Mouse (Mus musculus) left cerebral cortex, postnatal 4 days (tissue): Measurements from ENCODE around the gene Snapc4. TPM values are rescaled to one million over a fixed set of nuclear protein-coding genes. Genes with fewer than 3 reads are reported as not detected.

ENCODE experiments used
- DNase-seq: peaks from one replicate; pipeline ENCODE4 v3.0.0-alpha.2; 2022
- intact Hi-C: fragments of 180-260 bp; cut with DNase I; formaldehyde crosslinking; loops from one replicate; pipeline ENCODE4 v1.15.1; 2025
- total RNA-seq, 2 experiments: library from RNA; stranded (reverse); gene quantifications; 2 replicates each; pipeline ENCODE4 v1.2.3; 2021

Snapc4 gene
- total RNA-seq, 2 experiments from 2014 or later = 86.5 to 101 TPM

- intact Hi-C loops = no loop called here
- DNase-seq = no peak
Measured at GRCm38 (mm10) chr2:26316576-26317246, 63.7 kb downstream of the Snapc4 start.

- intact Hi-C loops = no loop called here
- DNase-seq = peak; percentile 66
Measured at GRCm38 (mm10) chr2:26315925-26316311, 64.5 kb downstream of the Snapc4 start.

GRCm38 (mm10) chr2:26315072-26315924 is 65.2 kb downstream of the Snapc4 start, which contains the start of gene Gpsm1:
Gene Gpsm1 (plus strand): TSS chr2:26315515.
- DNase-seq = peak; percentile 93
- intact Hi-C loops = no loop called here

GRCm38 (mm10) chr2:26314281-26315071 is 66.0 kb downstream of the Snapc4 start:
- DNase-seq = peak; percentile 85
- intact Hi-C loops = no loop called here

GRCm38 (mm10) chr2:26313394-26313793 is 67.1 kb downstream of the Snapc4 start:
- intact Hi-C loops = no loop called here

GRCm38 (mm10) chr2:26312812-26313211 is 67.6 kb downstream of the Snapc4 start:
- intact Hi-C loops = no loop called here
- no peak for DNase-seq

More at GRCm38 (mm10) chr2:26313394-26313793, 67.1 kb downstream of the Snapc4 start:
- no peak for DNase-seq

Other genes starting within 250 kb of the Snapc4 start
- not detected for gene Lhx3, start 172.4 kb downstream of the Snapc4 start, total RNA-seq
- 10 to 100 TPM; 15.8 to 17.2 TPM for gene Qsox2, start 143.1 kb downstream of the Snapc4 start, total RNA-seq
- 1 to 10 TPM; 1.9 TPM for gene Ccdc187, start 86.1 kb downstream of the Snapc4 start, total RNA-seq
- gene Gpsm1, start 65.1 kb downstream of the Snapc4 start, total RNA-seq = 100 to 1,000 TPM; 179 to 190 TPM
- gene Dnlz, start 28.5 kb downstream of the Snapc4 start, total RNA-seq = 10 to 100 TPM; 23.3 to 25.8 TPM
- gene Card9, start 19.7 kb downstream of the Snapc4 start, total RNA-seq = 1 to 10 TPM; 1.1 to 1.4 TPM
- gene Entr1, start 8.7 kb upstream of the Snapc4 start, total RNA-seq = 100 to 1,000 TPM; 186 to 187 TPM
- gene Pmpca, start 8.7 kb upstream of the Snapc4 start, total RNA-seq = 10 to 100 TPM; 93.6 to 98.6 TPM
- gene Inpp5e, start 28.6 kb upstream of the Snapc4 start, total RNA-seq = 10 to 100 TPM; 22.5 to 27.1 TPM
- gene Sec16a, start 64.6 kb upstream of the Snapc4 start, total RNA-seq = 10 to 100 TPM; 52.3 to 52.6 TPM
- 10 to 100 TPM; 39.5 to 42.1 TPM for gene Notch1, start 136.0 kb upstream of the Snapc4 start, total RNA-seq
- 10 to 100 TPM; 73.0 to 78.3 TPM for gene Egfl7, start 199.4 kb upstream of the Snapc4 start, total RNA-seq
- not detected for gene Gm20532, start 206.0 kb upstream of the Snapc4 start, total RNA-seq
- 1 to 10 TPM; 2.8 to 3.9 TPM for gene Agpat2, start 223.8 kb upstream of the Snapc4 start, total RNA-seq
- 10 to 100 TPM; 81.8 to 85.1 TPM for gene Fam69b, start 247.8 kb upstream of the Snapc4 start, total RNA-seq